Mouse (Mus musculus) erythroid progenitor cell, adult 5-6 weeks (primary cell): ENCODE measurements around the gene Drg1. TPM values are rescaled to one million over a fixed set of nuclear protein-coding genes. Genes with fewer than 3 reads are reported as not detected.
"Not testable (repeated sequence)": the region's sequence is repeated elsewhere in the genome, so short reads cannot be mapped to it uniquely, and the experiment has no call there.

Source experiments
- ATAC-seq: replicated peaks from 2 replicates; pipeline ENCODE4 v1.8.0; 2016; ENCODE audit warnings: moderate number of reproducible peaks, mild to moderate bottlenecking, moderate TSS enrichment, inconsistent platforms; ENCODE audit not compliant: poor library complexity, low FRiP score, severe bottlenecking
- total RNA-seq, 2 experiments: library from RNA; stranded (forward) in 1 of 2; stranded (reverse) in 1 of 2; fragments of 150-400 nt in 1 of 2; fragments of 186-747, 209-891 nt in 1 of 2; gene quantifications; 2 replicates each; pipeline versions ENCODE4 v1.2.3 to v1.2.4; 2015 to 2017; ENCODE audit warnings: low replicate concordance in 2 of 2

The Drg1 gene
- total RNA-seq, 2 experiments from 2014 or later = 91.5 to 148 TPM

DNA sequence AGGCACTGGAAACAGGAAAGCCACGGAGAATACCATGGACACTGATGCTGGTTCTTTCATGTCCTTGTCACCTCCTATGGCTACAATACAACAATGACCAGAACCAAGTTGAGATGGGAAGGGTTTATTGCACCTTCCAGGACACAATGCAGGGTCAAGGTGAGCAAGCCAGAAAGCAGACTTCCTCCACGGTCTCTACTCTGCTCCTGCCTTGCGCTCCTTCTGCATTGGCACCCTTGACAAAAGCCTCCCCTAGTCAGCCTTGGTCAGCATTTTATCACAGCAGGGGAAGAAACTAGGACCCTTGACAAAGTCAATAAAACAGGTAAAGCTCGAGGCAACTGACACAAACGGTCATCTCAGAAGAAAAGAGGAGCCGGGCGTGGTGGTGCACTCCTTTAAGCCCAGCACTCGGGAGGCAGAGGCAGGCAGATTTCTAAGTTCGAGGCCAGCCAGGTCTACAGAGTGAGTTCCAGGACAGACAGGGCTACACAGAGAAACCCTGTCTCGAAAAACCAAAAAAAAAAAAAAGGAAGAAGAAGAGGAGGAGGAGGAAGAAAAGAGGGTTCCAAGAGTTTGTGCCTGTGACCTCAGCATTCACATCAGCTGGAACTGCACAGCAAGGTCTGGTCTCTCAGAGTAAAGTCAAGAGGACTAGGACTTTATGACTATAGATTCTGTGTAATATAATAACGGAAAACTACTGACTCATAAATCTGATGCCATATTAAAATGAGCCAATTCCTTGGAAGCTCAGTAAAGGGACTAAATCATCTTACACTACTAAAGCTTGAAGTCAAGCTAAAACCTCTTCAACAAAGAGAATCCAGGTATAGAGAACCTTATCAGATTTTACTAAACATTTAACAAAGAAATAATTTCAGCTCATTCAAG is 92.5 kb downstream of the Drg1 start:
- ATAC-seq = peak; percentile 32

DNA sequence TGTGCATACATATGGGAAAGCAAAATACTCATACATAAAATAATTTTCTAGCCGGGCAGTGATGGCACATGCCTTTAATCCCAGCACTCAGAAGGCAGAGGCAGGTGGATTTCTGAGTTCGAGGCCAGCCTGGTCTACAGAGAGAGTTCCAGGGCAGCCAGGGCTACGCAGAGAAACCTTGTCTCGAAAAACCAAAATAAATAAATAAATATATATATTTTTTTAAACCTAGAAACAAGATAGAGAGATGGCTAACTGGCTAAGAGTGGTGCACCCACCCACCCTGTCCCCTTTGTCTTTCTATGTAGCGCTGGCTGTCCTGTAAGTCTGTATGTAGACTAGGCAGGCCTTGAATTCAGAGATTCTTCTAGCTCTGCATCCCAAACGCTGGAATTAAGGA is 93.7 kb downstream of the Drg1 start:
- not testable (repeated sequence) for ATAC-seq

DNA sequence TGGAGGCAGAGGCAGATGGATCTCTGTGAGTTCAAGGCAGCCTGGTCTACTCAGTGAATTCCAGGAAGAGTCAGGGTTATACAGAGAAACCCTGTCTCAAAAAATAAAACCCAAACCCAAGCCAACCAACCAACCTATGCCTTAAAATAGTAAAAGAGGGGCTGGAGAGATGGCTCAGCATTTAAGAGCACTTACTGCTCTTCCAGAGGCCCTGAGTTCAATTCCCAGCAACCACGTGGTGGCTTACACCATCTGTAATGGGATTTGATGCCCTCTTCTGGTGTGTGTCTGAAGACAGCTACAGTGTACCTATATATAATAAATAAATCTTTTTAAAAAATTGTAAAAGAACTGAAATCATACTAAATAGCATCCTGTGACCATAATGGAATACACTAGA is 94.3 kb downstream of the Drg1 start:
- not testable (repeated sequence) for ATAC-seq

DNA sequence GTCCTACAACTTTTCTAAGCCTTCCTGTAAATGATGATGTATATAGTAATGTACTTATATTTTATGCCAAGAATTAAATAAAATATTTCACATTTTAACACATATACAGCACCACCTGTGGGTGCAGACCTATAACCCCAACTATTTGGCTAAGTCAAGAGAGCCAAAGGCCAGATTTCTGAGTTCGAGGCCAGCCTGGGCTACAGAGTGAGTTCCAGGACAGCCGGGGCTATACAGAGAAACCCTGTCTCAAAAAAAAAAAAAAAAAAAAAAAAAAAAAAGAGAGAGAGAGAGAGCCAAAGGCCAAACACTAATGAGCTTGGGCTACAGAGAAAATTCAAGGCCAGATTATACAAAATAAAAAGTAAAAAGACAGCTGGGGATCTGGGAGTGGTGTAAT is 97.2 kb downstream of the Drg1 start:
- 0 out of 2 replicates have a peak, but pooled peaks have one; percentile 5 for ATAC-seq

DNA sequence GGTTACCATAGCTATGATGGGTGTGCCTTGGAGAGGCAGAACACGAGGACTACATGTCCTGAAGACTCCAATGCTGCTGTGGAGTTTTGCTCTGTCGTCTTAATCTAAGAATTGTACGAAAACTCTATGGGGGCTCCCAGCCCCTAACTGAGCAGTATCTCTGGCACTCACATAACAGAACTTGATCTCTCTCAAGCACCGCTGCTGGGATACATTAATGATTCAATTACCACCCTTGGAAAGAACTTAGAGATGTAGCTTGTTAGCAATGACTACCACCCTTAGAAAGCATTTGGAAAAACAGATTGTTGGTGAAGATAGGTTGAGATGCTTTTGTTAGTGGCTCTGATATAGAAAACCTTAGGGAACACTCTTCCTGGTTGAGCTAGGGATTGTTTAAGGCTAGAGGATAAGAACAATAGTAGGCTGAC is 98.6 kb downstream of the Drg1 start:
- ATAC-seq = 0 out of 2 replicates have a peak, but pooled peaks have one; percentile 10

DNA sequence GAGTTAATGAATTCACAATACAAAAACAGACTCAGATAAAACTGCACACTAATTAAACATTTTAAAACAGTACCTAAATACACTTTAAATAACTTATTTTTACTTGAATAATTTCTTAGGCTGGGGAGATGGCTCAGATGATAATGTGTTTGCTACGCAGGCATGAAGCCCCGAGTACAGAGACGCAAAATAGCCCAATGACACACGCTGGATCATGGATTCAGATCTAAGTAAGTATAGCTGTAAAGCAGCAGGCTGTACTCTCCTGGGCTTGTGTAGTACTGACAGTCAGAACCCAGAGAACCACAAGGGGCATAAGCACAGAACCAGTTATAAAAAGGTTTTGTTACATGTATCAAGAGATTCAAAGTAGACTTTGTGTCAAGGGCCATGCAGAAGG is 99.1 kb downstream of the Drg1 start:
- ATAC-seq = 0 out of 2 replicates have a peak, but pooled peaks have one; percentile 5

DNA sequence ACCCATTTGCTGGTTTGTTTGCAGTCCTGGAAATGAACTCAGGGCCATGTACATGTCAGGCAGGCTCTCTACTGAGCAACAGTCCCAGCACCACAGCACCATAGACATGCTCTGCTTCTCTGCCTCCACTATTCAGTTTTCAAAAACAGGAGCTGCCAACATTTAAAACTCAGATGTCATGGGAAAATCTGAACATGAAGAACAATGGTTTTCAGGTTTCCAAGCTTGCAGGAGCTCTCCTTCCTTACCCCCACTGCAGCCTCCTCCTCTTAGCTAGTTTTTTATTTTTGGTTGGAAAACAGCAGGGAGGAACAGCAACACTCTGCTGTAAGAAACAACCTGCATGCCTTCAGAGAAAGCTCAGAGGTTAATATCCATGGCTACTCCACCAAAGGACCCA is 99.9 kb downstream of the Drg1 start:
- ATAC-seq = not testable (repeated sequence)

DNA sequence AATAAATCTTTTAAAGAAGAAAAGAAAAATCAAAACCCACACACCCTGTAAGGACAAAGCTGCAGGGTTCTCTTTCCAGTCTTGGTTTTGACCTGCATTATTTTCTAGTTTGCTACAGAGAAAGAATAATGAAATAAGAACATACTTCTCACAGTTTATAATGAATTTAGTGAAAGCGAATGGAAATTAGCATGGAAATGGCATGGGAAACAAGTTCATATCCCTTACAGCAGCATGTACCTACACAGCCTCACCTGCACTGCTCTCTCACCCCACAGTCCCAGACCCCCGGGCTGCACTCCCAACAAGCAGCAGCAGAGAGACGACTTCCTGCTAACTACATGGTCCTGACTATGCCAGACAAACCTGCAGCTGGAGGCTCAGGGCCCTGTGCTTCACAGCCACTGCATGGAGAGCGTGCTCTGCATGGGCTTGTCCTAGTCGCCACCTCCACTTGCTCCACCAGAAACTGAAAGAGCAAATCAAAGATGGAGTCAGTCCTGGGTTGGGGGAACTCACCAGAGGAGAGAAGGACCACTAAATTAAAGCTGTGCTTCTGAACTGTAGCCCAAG is 100.9 kb downstream of the Drg1 start:
- peak; percentile 9 for ATAC-seq

DNA sequence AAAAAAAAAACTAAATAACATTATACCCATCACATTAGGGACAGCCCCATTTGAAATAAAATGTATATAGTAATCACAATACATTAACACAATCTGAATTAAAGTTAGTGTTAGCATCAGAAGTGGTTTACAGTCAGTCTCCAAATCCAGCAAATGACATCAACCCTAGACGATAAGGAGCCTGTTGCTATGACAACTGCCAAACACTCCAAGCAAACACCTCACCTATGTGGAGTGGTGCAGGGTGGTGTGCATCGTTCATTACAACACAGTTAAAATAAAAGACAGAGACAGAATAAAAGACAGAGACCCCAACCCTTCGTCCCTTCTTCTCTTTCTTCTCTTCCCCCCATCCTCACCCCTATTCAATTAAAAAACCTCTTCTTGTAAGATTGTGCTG is 102.6 kb downstream of the Drg1 start:
- not testable (repeated sequence) for ATAC-seq

DNA sequence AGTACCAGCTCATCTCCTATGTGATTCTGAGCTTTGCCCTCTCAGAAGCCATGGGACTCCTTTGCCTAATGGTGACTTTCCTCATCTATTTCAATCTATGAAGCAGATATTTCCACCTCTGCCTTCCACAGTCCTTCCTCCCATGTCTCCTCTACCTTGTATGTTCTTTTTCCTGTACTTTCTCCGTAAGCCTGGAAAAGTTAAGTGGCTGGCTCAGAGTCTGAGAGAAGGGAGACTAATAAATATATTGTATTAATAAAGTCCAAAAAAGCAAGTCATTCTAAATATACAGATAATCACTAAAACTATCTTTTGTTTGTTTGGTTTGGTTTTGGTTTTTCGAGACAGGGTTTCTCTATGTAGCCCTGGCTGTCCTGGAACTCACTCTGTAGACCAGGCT is 103.1 kb downstream of the Drg1 start:
- not testable (repeated sequence) for ATAC-seq

DNA sequence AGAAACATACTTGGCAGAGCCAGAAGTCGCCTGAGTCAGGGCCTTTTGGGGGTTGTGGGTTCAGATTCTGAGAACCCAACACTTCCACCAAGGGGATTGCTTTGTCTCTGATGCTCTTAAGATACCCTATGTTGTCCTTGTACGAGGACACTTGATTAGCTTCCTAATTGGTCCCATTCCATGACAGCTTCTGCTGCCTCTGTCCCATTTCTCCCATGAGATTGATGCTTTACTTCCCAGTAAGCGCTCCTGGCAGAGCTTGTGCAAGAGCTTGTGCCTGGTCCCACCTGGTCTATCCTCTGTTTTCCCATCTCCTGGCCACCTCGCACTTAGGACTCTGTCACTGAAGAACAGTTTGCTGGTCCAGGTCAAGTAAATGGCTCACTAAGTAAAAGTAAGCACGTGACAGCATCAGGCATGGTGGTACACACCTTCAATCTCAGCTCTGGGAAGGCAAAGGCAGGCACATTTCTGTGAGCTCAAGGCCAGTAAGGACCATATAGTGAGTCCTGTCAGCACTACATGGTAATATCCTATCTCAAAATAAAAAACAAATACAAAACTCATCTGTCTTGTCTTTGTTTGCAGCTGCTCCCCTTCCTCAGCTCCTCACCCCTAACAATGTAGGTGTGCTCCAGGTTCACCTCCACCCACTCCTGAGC is 103.8 kb downstream of the Drg1 start:
- peak; percentile 12 for ATAC-seq

DNA sequence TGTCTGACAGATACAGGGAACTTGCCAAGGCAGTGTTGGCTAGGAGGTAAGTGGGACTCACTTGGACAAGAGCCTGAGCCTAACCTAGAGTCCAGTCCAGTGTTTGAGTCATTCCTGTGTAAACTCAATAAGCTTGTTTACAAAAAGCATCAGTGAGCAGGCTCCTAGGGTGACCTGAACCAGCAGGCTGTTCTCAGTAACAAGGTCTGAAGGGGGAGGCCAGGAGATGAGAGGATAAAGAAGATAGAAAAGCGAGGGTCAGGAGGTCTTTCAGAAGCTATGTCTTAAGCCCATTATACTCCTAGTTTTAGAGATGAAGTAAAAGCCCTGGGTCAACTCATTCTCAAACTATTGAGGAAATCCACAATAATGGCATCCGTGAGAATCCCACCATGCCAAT is 104.8 kb downstream of the Drg1 start:
- not testable (repeated sequence) for ATAC-seq

DNA sequence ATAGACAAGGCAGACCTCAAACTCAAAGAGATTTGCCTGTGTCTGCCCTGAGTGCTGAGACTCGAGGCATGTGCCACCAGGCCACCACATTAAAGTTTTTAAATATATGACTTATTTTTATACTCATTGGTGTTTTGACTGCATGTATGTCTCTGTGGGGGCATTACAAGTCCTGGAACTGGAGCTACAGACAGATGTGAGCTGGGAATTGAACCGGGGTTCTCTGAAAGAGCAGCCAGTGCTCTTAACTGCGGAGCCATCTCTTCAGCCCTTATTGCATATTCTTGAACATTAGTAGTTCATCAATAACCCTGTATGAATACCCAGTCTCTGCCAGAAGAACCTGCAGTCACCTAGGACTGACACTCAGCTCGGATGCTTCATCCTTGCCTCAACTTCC is 107.4 kb downstream of the Drg1 start:
- ATAC-seq = not testable (repeated sequence)

DNA sequence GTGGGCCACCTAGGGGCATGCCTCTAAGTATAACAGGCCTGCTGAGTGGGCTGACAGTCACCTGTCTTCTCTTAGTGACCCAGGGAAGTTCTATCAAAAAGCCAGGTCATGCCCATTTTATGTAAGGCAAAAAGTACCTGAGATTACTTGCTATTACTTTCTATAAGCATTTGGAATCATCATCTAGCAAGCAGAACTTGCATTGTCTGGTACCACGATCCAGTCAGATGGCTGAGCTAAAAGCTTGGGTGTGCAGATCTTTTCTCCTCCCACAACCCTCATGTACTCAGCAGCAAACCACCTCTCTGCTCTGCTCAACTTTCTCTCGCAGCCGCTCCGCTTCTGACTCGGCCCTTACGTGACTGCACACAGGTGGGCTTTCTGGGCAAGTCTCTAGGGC is 108.2 kb downstream of the Drg1 start:
- not testable (repeated sequence) for ATAC-seq

DNA sequence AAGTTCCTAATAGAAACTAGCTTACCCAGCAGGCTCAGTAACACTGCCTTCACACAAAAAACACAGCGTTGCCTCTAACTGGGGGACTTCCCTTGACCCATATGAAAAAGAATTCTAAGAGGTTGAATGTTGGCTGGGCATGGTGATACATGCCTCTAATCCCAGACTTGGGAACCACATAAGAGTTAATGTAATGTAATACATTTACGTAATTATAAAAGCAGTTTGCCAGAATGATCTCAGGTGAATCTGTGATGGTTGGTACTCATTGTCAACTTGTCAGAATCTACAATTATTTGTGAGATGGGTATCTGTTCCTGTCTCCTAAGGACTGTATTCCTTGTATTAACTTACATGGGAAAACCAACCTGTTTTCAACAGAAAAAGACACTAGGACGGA is 109.2 kb downstream of the Drg1 start:
- not testable (repeated sequence) for ATAC-seq

DNA sequence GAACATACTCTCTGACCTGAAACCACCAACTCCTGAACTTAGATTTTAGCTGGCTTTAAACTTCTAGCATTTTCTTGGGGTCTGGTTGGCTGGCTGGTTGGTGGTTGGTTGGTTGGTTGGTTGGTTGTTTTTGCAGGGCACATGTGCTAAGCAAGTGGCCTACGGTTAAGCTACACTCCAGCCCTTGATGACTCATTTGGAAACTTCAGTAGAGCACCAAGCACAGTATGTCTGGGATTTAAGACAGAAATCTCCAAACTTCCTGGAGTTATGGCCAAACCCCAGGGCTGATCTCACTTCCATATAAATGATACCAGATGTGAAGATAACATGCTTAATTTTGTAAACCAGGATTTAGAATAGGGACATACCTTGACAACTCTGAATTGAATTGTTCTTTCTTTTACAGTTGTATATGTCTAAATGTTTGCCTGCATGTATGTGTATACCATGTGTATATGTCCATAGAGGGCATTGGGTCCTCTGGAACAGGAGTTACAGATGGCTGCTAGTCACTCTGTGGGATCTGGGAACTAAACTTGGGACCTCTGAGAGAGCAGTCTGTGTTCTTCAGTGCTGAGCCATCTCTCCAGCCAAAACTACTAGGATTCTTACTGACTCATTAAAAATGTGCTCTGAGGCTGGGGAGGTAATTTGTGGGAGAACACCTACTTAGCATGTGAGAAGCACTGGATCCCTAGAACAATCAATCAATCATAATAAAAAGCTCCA is 112.4 kb downstream of the Drg1 start:
- peak; percentile 3; the same call in 1 of the 2 replicates for ATAC-seq

DNA sequence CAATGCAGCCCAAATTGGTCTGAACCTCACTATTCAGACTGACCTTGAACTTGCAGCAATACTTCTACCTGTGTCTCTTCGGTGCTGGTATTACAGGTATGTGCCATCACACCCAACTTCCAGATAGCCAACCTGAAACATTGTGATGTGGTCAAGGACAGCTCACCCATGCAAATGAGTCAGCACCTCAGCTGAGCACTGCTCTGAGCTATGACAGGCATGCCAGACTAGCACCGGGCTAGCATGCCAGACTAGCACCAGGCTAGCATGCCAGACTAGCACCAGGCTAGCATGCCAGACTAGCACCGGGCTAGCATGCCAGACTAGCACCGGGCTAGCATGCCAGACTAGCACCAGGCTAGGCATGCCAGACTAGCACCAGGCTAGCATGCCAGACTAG is 114.9 kb downstream of the Drg1 start:
- peak; percentile 6; the same call in 1 of the 2 replicates for ATAC-seq

DNA sequence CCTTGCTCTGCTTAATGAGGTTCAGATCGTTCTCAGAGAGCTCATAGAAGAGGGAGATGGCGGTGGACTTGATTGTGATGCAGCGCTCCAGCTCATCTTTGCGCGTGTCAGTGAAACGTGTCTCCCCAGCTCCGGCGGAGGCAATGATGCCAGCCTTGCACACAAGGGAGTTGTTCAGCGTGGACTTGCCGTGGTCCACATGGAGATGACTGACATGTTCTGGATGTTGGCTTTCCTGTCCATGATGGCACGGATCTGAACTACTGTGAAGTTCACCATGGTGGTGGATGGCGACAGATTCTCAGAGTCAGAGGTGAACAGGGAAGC is 115.6 kb downstream of the Drg1 start:
- ATAC-seq = not testable (repeated sequence)

DNA sequence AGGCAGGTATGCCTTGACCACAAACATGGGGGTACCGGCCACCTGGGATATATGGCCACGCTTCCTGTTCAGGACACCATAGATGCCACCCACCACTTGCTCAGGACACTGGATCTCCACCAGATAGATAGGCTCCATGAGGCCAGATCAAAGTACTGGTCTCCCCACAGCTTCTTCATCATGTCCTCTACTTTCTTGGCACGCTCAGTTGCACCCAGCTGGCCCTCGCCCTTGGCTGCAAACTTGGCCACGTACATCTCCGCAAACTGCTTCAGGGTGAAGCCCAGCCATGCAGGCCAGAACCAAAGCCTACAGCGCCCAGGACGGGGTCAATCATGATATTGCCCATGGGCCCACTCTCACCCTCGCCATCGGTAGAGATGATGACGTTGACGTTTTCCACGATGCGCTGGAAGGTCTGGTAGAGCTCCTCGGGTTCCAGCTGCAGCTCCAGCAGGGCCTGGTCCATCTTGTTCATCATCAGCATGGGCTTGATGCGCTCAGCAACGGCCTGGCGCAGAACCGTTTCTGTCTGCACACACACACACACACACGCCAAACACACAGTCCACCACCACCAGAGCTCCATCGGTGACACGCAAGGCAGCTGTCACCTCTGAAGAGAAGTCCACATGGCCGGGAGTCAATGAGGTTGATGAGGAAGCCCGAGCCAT is 116.1 kb downstream of the Drg1 start:
- not testable (repeated sequence) for ATAC-seq
